Mouse (Mus musculus): Measurements from ENCODE around the gene Aif1l.

Aif1l gene

DNA sequence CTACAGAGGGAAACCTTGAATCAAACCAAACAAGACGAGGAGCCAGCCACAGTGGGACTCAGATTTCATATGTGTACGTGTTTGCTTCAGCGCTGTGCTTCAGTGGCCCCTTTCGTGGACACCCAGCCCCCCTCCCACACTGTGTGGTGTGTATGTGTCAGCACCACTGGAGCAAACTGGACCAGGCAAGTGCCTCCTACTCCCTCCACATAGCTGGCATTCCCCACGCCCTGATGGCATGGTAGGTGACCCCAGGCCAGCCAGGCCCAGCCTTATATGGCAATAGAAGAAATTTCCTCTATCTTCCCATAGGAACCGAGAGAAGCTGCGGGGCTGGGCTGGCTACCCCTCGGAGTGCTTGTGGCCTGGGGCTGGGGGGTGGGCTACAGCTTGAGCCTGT is 3.7 kb downstream of the Aif1l start:
- DNase-seq = no peak

DNA sequence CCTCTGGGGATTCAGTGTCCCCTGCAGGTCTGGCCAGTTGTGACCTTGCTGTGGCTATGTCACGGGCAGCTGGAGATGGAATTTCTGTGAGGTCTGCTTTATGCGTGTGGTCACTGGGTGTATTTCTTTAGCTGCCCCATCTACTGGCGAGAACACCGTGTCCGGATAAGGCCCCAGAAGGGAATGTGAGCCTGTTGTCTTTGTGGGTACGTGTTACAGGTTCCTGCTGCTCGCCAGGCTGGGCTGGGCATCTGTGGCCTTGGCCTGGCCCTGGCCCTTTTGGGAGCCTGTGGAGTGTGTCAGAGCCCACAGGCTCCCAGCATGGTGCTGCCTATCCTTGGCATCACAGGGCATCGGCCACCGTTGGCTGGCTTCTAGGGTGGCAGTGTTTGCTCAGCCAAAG is 4.8 kb downstream of the Aif1l start:
- DNase-seq = no peak

DNA sequence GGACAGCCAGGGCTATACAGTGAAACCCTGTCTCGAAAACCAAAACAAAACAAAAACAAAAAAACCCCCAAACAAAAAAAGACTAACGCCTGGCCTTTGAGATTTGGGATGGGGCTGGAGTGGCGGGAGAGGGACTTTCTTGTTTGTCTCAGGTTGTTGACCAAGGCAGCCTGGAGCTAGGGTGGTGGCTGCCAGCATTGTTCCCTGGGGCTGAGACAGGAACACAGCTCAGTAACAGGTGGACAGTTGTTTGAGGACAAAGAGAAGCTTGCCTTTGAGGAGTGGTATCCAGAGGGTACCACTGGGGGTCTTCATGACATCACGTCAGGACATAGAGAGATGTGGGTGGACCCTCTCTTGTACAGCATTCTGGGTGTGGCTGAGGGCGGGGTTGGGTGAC is 5.7 kb downstream of the Aif1l start:
- DNase-seq = no peak

DNA sequence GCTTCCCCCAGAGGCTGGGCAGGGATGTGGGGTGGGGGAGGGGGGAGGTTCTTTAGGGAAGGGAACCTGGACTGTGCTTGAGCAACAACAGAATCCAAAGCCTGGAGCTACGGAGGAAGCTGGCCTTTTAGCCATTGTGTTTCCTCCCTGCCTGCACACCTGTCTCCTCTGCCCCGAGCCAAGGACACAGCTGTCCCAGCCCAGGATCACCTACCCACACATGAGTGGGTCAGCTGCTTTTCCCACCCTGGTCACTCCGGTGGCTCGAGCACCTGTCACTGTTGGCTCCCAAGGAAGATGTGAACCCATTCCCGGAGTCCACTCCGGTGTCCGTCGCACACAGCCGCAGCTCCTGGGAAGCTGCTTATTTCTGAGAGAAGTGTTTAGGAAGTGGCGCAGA is 7.3 kb downstream of the Aif1l start:
- no peak for DNase-seq

DNA sequence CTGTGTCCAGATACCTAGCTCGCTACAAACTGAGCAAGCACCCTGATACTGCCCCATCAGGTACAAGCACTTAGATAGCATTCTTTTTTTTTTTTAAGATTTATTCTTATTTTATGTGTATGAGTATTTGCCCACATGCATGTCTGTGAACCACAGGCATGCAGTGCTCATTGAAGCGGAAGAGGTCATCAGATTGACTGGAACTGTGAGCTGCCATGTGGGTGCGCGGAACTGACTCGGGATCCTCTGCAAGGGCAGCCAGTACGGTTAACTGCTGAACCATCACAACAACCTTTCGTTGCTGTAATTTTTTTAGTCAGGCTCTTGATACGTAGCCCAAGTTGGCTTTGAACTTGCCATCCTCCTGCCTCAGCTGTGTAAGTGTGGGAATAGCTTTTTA is 11.0 kb downstream of the Aif1l start:
- no peak for DNase-seq

DNA sequence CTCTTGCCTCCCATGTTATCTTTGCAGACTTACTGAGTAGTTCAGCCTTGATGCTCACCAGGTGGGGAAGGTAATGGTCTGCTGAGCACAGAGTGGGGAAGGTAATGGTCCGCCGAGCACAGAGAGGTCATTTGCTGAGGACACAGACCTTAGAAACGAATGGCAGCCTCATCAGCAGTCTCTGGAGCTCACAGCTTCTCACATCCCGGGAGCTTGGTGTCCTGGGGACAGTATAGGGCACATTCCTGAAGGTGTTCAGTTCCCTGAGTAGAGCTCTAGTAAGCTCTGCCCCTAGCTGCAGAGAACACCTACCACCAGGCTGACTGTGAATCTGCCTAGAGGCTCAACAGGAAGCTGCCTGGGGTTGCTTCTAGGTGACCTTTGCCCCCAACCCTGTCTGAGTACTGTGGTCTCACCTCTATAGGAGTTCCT is 11.9 kb downstream of the Aif1l start:
- no peak for DNase-seq

DNA sequence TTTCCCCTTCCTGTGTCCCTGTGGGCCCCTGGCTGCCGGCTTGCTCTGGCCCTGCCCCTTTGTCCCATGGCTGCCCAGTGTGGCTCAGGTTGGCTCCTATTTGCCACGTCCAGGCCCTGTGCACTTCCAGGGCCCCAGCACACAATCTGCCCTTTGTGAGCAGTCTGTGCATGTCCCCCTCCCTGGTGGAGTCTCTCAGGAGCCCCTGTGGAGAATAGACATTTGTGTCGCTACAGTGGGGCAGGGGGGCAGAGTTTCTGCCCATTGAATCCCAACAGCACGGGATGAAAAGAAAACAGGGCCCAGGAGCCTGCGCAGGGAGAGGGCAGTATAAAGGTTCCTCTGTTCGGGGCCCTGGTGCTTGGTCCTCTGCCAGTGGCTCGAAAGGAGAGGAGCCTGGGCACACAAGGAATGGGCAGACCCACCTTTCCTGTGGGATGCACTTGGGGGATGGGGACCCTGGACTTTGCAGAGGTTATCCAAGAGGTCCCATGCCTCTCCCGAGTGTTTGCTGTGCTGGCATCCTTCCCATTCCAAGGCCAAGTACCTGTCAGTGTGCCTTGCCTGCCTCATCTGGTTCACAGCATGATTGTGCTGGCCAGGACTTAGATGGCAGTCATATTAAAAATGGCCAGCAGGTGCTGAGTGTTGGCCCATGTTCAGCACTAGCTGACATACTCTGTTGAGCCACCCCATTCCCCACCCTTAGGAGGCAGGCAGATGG is 12.7 kb downstream of the Aif1l start:
- no peak for DNase-seq

DNA sequence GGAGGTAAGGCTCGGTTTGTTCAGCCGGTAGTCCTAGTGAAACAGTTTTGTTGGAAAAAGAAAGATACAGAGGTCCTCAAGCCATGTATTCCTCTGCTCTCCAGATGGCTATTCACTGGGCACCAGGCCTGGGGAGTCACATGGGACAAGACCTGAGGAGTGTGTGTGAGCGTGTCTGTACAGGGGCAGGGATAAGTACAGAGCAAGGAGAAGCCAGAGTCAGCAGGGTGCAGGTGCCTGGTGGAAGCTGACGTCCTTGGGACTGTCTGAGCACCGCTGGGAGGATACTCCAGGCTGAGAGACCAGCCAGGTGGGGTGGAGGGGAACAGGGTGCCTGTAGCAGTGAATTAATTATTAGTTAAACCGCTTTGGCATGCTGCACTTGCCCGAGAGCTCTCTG is 13.6 kb downstream of the Aif1l start:
- no peak for DNase-seq

DNA sequence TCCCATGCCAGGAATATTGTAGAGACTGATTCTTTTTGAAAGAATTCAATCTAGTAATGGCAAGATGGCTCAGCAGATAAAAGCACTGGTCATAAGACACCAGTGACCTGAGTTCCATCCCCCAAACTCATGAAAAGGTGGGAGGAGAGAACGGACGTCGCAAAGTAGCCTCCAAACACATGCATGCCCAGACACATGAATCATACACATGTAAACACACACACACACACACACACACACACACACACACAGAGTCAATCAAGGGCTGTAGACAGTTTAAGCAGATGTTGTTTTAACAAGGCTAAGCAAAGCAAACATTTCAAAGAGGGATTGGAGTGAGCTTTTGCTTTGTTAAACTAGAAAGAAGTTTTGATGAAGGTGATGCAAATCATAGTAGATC is 14.3 kb downstream of the Aif1l start:
- no peak for DNase-seq

DNA sequence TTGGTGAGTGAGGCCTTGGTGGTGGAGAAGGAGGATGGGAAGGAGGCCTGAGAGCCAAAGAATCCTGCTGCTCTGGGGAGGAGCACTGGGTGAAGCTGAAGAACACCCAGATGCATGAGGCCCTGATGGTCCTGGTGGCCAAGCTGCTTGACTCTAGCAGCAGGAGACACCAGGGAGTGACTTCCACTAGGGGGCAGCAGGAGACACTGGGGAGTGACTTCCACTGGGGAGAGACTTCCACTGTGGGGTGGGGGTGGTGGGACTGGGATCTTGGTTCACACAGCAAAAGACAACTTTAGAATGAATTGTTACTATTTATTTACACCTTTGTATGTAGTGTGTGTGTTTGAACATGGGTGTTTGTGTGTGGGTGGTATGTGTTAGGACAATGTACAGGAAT is 15.2 kb downstream of the Aif1l start:
- peak; percentile 88 for DNase-seq

DNA sequence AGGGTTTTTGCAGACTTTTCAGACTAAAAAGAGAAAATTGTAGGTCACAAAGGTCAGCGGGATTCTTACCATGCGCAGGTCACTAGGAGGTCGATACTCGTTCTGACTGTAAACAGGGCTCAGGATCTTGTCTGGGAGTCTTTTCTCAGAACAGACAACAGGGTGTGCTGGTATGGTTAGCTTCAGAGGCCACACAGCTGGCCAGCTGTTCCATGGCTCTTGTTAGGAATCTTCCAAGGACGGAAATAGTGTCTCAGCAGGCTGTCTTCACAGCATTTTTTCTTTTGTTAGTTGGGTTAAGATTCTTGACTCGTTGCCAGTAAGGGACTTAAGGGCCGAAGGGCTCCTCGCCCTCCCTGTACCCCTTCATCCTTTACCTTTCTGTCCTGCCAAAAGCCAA is 16.9 kb downstream of the Aif1l start:
- DNase-seq = no peak

DNA sequence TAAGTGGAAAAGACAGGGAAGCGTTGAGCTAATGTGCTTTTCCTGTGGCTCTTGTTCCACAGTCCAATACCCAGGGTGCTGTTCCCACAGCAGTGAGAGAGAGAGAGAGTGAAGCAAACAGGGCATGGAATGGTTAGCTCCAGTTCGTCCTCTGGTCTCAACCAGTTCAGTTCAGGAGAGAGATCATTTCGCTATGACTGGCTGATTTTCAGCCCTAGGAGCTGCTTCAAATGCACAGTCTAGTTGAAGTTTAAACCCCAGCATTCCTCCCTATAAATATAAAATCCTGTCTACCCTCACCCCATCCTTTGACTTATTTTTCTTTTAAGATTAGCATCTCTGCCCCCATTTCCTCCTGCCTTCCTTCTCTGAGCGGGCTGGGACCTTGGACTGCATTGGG is 22.6 kb downstream of the Aif1l start:
- DNase-seq = no peak

DNA sequence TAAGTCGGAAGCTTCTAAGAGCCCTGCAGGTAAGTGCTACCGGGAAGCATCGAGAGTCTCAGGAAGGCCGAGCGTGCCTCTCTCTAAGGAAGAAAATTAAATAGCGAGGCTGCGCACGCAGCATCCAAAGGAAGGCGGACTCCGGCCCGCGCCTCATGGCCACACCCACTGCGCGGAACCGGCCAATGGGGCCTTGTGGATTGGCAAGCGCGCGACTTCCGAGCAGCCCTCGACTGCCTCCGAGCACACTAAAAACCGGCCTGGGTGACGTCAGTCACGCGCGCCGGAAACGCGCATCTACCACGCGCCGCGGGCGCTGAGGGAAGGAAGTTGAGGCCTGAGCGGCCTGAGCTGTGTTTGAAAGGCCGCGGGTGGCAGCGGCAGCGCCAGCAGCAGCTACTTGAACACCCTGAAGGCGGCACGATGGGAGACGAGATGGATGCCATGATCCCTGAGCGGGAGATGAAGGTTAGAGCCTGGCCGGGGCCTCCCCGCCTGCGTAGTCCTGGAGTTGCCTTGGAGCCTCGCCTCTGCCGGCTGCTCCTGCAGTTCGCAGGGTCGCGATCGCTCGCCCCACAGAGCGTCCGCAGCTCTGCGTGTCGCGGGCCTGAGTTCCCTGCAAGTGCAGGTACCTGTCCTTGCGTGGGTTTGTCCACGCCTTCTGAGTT is 24.3 kb downstream of the Aif1l start, which contains the start of gene Nup214:
Gene Nup214 (plus strand): TSS at position 296 of the 668 bp plus-strand sequence.
- DNase-seq = peak; percentile 99

DNA sequence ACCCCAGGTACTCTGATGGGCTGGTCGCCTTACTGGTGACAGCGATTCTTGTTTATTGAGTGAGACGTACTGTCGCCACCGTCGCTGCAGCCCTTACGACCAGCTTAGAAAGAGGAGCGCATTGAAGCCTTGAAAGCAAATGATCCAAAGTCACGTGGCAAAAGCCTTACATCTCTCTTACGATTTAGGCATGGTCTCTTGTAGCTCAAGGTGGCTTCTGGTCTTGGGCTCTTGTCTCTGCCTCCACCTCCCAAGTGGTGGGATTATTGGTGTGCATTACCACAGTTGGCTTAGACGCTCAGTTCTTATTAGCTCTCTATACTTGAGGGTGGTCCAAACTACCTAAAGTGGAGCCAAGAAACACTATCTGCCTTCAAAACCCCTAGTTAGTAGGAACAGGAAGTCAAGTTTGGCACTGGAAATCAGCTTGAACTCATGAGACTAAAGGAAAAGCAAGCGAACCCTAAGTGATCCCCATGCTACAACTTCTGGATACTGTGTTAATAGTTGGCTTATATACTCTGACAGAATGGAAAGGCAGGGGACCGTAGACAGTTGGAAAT is 25.0 kb downstream of the Aif1l start:
- no peak for DNase-seq

DNA sequence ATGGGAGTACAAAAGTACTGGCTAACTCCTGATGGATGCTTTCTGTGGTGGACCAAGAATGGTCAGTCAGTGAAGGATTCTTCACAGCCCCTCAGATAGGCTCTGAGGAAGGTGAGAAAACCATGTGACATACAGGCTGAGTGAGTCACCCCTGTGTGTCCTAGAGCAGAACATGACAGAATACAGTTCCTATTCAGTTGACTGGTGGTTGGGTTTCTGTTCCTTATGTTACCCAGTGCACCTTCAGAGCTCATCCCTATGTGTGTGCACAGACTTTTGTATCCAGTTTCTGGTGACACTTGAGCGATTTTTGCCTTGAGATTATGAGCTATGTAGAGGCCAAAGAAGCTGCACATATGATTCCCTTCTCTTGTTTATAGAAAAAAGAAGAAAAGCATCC is 37.8 kb downstream of the Aif1l start:
- no peak for DNase-seq

DNA sequence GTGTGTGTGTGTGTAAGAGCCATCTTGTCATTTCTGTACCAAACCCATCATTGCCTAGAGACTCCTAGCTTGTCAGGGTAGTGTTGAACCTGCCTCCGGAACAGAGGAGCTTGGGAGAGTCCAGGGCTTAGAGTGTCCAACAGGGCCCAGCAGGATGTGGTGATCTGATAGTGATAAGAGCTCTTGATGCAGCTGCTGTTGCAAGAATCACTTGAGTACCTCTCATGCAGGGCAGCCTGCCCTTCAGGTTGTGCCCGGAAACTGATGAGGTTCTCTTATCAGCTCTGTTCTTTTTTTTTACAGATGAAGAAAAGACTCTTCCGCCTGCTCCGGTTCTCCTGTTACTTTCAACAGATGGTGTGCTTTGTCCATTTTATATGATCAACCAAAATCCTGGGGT is 41.0 kb downstream of the Aif1l start:
- no peak for DNase-seq

DNA sequence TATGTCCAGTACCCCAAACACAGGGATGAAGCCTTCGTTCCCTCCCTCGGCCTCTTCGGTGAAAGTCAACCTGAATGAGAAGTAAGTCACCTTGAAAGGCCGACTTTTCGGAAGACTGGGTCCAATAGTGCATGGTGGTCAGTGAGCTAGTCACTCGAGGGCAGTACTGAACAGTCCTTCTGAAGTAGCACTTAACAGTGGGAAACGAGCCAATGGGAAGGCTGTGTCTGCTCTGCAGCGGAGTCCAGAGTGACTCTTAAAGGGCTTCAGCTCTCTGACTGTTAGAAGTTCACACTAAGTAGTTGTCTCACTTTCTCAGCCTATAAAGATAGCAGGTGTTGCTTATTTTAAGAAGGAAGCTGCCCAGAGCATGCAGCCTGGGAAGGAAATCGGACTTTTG is 45.0 kb downstream of the Aif1l start:
- no peak for DNase-seq

DNA sequence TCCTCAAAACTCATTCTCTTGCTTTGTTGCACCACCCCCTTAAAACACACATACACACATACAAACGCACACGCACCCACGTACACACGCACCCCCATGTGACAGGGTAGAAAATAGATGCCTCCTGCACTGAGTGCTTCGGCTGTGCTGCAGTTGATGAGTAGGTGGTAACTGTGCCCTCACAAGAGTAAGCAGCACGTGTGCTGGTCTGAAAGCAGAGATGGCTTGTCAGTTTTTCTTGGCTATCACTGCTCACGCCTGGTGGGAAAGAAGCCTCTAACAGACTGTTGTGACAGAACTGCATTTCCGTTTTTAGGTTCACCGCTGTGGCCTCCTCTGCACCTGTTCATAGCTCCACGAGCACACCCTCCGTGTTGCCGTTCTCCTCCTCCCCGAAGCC is 46.1 kb downstream of the Aif1l start:
- DNase-seq = no peak

DNA sequence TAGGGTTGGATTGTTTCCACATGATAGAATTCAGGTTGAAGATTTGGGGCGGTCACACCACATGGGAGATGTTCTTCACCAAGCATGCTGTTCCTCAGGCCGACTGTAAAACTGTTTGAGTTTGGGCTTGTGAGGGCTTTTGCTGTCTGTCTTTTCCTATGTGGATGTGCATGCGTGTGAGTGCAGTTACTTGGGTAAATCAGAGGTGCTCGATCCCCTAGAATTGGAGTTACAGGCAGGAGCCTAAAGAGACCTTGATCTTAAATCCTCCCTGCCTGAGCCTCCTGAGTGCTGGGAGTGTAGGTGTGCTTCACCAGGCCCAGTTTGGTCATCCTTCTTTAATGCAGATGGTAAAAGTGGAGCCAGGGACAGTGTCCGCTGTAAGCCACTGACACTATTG is 47.6 kb downstream of the Aif1l start:
- DNase-seq = no peak

DNA sequence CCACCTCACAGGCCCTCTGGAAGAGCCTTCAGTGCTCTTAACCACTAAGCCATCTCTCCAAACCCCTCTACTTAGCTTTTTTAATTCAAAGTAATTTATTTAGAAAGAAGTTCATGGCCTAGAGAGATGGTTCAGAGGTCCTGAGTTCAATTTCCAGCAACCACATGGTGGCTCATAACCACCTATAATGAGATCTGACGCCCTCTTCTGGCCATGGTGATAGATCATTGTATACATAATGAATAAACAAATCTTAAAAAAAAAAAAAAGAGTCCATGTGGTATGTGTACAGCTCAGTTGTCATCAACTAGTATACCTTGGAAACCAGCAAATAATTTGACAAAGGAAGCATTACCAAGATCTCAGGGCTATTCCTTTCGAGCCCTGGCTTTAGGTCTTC is 48.5 kb downstream of the Aif1l start:
- DNase-seq = peak; percentile 70

DNA sequence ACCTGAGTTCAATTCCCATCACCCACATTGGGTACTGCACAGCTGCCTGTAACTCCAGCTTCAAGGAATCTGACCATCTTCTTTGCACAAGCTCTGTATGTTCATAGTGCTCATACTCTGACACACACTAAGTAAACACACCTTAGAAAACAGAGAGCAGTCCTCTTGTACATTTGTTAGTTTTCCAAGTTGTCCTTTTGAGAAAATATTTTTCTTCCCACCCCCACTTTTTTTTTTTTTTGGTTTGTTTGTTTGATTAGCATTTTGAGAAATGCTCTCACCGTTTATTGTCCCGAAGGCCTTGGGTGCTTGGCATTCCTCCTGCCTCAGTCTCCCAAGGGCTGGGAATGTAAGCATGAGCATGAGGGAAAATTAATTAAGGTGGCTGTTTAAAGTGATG is 58.4 kb downstream of the Aif1l start:
- no peak for DNase-seq

DNA sequence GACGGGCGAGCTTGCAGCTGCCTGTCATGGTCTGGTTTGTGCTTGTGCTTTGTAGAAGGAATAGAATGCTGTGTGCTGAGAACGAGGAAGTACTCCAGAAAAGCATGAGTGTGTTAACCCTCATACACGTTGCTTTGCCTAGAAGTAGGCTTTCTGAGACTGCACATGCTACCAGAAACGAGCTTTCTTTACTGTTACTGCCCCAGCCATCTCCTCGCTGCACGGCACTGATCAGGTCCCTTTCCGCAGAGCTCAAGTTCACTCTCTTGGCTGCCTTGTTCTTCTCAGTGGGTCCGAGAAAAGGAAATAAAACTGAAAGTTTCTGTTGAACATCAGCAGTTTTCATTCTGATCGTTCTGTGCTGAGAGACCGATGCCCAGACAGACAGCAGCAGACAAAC is 58.8 kb downstream of the Aif1l start:
- no peak for DNase-seq

DNA sequence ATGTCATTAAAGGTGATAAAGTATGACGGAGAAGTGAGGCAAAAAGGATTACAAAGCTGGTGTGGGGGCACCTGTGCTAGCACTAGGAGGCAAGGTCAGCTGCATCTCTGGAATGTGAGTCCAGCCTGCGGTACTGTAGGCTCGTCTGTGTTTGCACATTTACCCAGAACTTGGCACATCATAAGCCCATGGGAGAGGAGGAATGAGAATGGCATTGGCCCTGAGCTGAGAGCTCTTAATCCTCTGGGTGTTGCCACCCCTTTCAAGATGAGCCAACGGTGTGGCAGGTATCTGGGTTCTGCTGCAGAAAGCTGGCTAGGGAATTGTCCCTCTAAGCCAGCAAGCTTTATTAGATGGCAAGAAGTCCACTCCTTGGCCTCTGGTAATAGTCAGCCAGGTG is 69.8 kb downstream of the Aif1l start:
- DNase-seq = no peak

DNA sequence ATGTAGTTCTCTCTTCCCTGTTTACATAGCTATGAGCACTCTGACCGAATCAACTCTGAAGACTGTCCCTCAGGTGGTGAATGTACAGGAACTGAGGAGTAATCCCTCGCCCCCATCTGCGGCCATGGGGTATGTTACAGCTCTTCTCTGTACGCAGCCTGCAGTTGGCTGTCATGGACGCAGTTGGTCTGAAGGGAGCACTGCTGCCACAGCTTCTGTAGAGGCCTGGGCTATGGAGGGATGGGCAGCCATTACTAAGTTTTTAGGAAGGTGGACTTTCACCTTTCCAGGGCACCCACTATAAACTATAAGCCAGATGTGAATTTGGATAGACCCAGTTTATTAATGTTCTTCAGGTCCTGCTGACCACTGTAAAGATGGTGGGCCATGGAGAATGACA is 70.3 kb downstream of the Aif1l start:
- DNase-seq = no peak

Measured in thymus, postnatal 4 days (tissue).